Mouse (Mus musculus) CD4-positive, CD25-positive, alpha-beta regulatory T cell (primary cell): Measurements from ENCODE around the gene Dhx16. TPM values are rescaled to one million over a fixed set of nuclear protein-coding genes. Genes with fewer than 3 reads are reported as not detected.

Experiments used
- polyA plus RNA-seq: library from polyadenylated mRNA; unstranded; fragments of 100-300 nt; shearing (Covaris generic); gene quantifications from one replicate; pipeline ENCODE4 v1.2.1, GENCODE M21; 2017

Dhx16 gene
- polyA plus RNA-seq, result 62.8 TPM

DNA sequence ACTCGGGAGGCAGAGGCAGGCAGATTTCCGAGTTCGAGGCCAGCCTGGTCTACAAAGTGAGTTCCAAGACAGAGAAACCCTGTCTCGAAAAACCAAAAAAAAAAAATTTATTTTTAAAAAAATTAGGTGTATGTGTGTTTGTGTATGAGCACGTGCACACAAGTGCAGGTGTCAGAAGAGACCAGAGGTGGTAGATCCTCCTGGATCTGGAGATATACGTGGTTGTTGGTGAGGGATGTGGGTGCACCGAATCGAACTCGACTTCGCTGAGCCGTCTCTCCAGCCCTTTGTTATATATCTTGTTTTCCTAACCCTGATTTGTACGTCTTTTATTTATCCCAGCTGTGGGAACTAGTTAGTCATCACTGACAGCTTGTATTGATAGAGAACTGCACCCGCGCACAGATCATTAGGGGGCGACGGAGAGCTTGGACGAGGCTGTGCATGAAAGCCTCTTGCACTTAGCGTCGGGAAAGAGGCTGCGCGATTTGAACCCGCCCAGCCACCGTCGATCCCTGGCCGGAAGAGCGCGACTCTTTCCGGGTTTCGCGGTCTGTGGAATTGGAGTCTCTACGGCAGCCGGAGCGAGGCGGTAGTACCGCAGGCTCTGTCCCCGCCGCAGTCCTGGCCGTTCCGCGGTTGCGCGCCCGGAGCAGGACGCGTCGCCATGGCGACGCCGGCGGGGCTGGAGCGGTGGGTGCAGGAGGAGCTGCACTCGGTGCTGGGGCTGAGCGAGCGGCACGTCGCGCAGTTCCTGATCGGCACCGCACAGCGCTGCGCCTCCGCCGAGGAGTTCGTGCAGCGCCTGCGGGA, at the start of gene Dhx16:
TSS of gene Dhx16 (plus strand) at position 575 of the 813 bp plus-strand sequence.

DNA sequence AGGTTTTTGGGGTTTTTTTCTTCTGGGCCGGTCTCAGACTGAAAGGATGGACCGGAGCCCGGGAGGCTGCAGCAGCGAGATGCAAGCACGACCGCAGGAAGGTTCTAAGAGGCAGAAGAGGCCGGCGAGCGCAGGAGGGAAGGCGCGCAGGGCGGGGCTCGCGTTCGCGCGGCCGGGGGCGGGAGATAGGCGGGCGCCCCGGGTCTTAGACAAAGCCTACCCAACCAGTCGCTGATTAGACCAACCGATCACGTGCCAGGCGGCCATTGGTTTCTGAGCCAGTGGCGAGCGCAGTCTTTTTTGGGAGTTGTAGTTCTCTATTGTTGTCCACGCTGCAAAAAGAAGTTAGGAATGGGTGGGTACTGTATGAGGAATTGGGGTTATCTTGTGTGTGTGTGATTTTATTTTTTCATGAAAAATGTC, 41.5 kb upstream of the Dhx16 start, which contains the start of gene Tubb5:
TSS of gene Tubb5 (minus strand) at position 185 of the 423 bp plus-strand sequence.

DNA sequence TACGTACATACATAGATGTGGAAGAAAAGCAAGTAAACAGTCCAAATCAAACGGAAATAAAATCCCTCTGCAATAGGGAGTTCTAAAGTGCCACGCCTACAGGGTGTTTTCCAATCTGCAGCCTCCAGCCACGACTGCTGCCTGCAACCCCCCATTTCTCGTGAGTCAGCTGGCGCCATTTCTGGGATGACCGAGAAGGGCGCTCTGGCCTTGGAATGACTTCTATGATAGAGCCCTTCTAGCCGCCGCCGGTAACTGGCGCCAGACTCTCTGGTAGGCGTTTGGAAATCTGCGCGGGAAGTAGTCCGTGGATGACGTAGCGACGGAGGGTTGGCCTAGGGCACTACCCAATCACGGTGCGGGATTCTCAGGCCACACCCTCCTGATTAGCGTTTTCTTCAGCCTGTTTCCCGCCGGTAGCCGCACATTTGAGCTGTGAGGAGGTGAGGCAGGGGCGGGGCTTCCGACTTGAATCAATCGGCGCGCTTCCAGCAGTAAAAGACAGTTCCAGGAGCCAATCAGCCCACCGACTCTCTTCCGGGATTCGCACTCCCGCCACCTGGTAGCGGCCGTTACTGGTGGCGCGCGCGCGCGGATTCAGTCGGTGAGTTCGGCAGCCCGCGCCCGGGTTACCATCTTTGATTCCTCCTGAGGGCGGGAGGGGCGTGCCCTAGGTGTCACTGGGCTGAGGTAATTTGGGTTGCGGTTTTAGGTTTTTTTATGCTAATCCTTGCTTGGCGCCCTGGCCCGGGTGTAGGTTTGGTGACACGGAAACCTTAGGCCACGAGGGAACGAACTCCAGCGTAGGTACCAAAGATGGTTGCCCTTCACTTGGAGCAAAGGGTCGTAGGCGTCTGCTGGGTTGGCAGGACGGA, 38.3 kb upstream of the Dhx16 start, which contains the start of gene Mdc1:
TSS of gene Mdc1 (plus strand) at position 440 of the 875 bp plus-strand sequence.

DNA sequence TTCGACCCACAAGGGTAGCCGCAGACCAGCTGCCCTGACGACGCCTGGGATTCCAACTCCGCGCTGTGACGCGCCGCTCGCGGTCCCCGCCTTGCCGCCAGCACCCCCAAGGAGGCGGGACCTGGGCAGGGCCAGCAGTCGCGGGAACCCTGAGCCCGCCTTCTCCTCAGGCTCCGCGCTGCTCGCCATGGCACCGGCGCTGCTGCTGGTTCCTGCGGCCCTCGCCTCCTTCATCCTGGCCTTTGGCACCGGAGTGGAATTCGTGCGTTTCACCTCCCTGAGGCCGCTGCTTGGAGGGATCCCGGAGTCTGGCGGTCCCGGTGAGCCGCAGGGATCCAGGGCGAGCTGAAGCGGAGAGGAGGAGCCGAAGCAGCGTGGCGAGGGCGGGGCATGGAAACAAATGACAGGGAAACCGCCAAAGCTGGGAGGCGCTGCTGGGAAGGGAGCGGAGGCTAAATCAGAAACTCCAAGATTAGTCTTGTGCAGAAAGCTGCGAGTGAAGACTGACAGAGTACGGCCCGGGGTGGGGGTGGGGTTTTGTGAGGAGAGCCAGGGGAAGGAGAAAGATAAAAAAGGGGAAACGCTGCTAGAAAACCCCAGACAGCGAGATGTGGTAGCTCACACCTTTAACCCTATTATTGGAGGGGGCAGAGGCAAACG, 18.3 kb upstream of the Dhx16 start, which contains the start of gene Nrm:
TSS of gene Nrm (plus strand) at position 121 of the 660 bp plus-strand sequence.

DNA sequence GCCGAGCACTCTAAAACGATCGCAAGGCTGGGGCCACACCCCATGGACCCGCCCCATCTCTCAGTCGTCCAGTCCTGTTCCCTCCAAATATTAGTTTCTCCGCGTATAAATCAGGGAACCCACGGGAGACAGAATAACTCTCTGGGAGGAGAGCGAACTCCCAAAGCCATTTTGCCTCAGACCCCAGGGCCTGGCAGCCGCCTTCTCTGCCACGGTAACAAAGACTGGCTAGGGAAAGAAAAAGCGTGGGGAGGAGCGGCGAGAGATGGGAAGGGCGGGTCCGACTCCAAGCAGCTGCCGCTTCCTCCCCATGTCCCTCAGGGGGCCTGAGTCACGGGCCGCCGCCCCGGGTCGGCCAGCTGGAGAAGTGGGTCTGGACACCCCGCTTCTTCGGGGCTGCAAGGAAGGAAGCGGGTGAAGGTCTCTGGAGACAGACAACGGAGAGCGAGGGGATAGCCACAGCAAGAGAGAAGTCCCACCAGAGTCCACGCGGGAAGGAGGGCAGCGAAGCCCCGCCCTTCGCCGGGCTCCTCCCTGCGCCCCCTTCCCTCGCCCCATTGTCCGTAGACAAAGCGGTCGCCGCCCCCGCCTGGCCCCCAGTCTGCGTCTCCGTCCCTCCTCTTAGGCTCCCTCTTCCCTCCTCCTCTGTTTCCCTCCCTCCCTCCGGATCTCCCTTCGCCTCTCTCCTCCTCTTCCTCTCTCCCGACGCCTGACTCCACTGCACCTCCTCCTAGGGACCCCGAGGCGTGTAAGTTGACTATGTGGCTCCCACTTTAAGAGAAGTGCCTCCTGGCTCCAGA, 13.9 kb upstream of the Dhx16 start, which contains the start of gene Ppp1r18:
TSS of gene Ppp1r18 (plus strand) at position 113 of the 800 bp plus-strand sequence.

DNA sequence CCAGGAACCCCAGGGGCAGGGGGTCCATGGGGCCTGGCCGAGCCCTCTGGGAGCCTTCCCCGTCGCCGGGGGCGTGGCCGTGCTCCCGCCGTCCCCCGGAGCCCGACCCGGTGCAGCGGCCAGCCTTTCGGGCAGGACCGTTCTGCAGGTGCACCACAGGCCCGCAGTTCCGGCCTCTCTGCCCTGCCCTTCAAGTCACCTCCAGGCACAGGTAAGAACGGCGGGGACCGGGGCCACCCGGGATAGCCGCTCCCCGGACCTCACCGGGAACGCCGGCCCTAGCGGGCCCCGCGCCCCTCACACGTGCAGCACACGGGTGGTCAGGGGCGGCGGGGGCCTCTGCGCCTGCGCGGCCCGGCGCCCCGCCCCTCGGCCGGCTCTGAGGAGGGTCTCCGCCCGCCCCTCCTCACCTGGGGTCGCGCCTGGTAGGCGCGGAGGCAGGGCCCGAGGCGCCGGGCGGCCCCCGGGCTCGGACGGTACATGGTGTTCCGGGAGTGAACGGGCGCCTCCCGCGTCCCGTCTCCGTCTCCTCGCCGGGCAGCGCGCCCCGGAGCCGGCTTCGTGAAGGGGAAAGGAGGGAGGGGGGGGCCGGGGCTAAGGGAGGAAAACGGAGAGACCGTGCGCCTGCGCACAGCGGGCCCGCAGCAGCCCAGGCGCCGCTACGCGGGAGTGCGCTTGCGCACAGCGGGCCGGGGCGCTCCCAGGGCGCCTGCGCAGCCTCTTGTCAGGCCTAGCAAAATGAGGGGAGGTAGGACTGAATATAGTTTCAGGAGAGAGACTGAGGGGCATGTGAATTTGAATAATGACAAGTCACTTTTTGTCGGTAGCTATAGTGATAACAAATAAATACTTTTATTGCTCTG, 17.4 kb downstream of the Dhx16 start, which contains the start of gene 2310061I04Rik:
TSS of gene 2310061I04Rik (minus strand) at position 651 of the 863 bp plus-strand sequence.

DNA sequence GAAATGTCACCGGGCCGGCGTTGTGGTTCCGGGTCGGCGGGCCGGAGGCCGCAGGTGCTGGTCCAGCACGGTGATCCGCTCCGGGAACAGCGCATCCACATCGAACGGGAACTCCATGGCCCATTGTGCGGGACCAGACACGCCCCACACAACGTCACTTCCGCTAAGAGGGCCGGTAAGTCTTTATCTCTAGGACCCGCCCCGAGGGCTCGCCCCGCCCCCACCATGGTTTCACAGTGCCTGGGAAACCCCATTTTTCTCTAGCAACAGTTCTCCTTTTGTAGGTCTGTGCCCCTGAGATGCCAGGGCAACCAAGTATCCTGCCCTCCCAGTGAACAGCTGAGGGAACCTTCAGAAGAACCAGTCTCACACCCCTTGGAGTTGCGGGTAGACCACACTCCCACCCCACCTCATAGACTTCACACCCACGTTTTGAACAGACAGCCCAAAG, 30.3 kb downstream of the Dhx16 start, which contains the start of gene Atat1:
TSS of gene Atat1 (minus strand) at position 157 of the 451 bp plus-strand sequence.

DNA sequence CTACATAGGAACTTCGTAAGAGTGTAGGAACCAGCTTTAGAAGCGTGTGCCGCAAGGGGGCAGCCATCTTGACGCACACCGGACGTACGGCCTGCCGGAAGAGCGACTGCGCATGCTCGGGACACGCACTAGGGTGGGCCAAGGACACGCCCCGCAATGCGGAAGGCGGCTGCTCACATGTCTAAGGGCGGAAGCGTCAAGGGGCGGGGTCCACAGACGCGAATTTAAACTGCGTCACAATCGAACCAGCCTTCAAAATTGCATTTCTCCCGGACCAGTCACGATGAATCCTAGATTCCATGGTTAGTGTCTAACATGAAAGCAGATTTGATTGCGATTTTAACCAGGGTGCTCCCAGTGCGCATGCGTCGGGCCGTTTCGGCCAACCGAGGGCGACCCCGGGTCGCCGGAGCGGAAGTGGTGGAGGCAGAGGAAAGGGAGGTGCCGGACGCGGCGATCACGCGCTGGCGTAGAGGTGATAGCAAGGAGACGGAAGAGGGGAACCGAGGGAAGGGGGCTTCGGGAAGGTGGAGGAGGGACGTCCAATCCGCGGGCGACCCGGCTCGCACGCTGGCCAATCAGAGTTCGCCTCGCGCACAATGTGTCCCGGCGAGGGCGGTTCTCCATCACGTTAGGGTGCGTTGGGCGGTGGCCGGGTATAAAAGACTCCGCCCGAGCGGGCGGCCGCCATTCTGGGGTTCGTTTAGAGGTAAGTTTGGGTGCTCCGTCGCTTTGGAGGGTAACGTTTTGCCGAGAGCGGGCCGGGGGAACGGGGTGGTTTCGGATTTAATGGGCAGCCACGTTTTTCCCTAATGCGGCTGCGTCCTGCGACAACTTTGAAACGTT, 36.9 kb downstream of the Dhx16 start, which contains the start of the genes Mrps18b and Ppp1r10:
TSS of gene Mrps18b (minus strand) at position 93 of the 846 bp plus-strand sequence.
TSS of gene Ppp1r10 (plus strand) at position 138 of the 846 bp plus-strand sequence.

Other genes with a start within 250 kb of the Dhx16 start
- 0.07 TPM for gene Mucl3, start 236.1 kb upstream of the Dhx16 start, polyA plus RNA-seq
- gene Vars2, start 212.2 kb upstream of the Dhx16 start, polyA plus RNA-seq, result 36.5 TPM
- gene Gtf2h4, start 206.1 kb upstream of the Dhx16 start, polyA plus RNA-seq, result 31.0 TPM
- 6.1 TPM for gene Ddr1, start 175.2 kb upstream of the Dhx16 start, polyA plus RNA-seq
- gene Ier3, start 58.1 kb upstream of the Dhx16 start, polyA plus RNA-seq, result 0.53 TPM
- gene Flot1, start 56.6 kb upstream of the Dhx16 start, polyA plus RNA-seq, result 52.9 TPM
- 111 TPM for gene Tubb5, start 41.5 kb upstream of the Dhx16 start, polyA plus RNA-seq
- gene Mdc1, start 38.3 kb upstream of the Dhx16 start, polyA plus RNA-seq, result 12.9 TPM
- 27.5 TPM for gene Nrm, start 18.5 kb upstream of the Dhx16 start, polyA plus RNA-seq
- gene Ppp1r18, start 14.2 kb upstream of the Dhx16 start, polyA plus RNA-seq, result 592 TPM
- 41.8 TPM for gene 2310061I04Rik, start 17.6 kb downstream of the Dhx16 start, polyA plus RNA-seq
- gene Atat1, start 30.3 kb downstream of the Dhx16 start, polyA plus RNA-seq, result 19.2 TPM
- 80.8 TPM for gene Mrps18b, start 36.6 kb downstream of the Dhx16 start, polyA plus RNA-seq
- 56.7 TPM for gene Ppp1r10, start 36.6 kb downstream of the Dhx16 start, polyA plus RNA-seq
- gene Abcf1, start 89.9 kb downstream of the Dhx16 start, polyA plus RNA-seq, result 145 TPM
- gene Gnl1, start 100.0 kb downstream of the Dhx16 start, polyA plus RNA-seq, result 70.7 TPM
- gene Prr3, start 100.4 kb downstream of the Dhx16 start, polyA plus RNA-seq, result 38.7 TPM
- 34.1 TPM for gene H2-T24, start 140.7 kb downstream of the Dhx16 start, polyA plus RNA-seq
- 666 TPM for gene H2-T23, start 153.0 kb downstream of the Dhx16 start, polyA plus RNA-seq
- 225 TPM for gene H2-T22, start 162.9 kb downstream of the Dhx16 start, polyA plus RNA-seq
- gene Gm6034, start 163.1 kb downstream of the Dhx16 start, polyA plus RNA-seq, result 0.13 TPM
- gene Gm11127, start 178.6 kb downstream of the Dhx16 start, polyA plus RNA-seq, result not detected
- gene Gm19684, start 241.9 kb downstream of the Dhx16 start, polyA plus RNA-seq, result 0.91 TPM
- 0.26 TPM for gene Gm7030, start 249.6 kb downstream of the Dhx16 start, polyA plus RNA-seq